Mouse (Mus musculus): ENCODE measurements around the gene Orc5. TPM values are rescaled to one million over a fixed set of nuclear protein-coding genes. Genes with fewer than 3 reads are reported as not detected.
"Not testable (repeated sequence)": the region's sequence is repeated elsewhere in the genome, so short reads cannot be mapped to it uniquely, and the experiment has no call there.

The Orc5 gene
- polyA plus RNA-seq, 1 experiment = 2.1 TPM

GRCm38 (mm10) chr5:22538996-22539600 is 11.1 kb downstream of the Orc5 start:
- H3K36me3 ChIP-seq (ENCODE audit: control insufficient read depth, insufficient read depth, low read length) = peaks cover 12% of the 10 kb centered on the region
- WGBS = 94% methylated on average over 7 of the region's 7 CpGs
- no peaks in the 10 kb centered on the region for H3K27me3 ChIP-seq (ENCODE audit: control insufficient read depth, insufficient read depth, low read length)
- peaks cover 3% of the 10 kb centered on the region; the same call in 1 of the 2 replicates for H3K4me1 ChIP-seq (ENCODE audit: control insufficient read depth, insufficient read depth, insufficient read length)
- no peak for TF ChIP-seq POLR2A (IDR thresholded peaks at IDR 0.05; ENCODE audit: low read depth, low read length)
- H3K4me3 ChIP-seq (ENCODE audit: extremely low read depth, insufficient read depth, insufficient read length) = no peak overlapping the region
- H3K27ac ChIP-seq (ENCODE audit: insufficient read depth, low read length) = no peak overlapping the region
- DNase-seq (ENCODE audit: low read depth in 1 of 2, low spot score in 2 of 2) = no peak

GRCm38 (mm10) chr5:22536695-22537094 is 13.5 kb downstream of the Orc5 start:
- 94% methylated on average over 1 of the region's 1 CpGs for WGBS
- no peak for DNase-seq (ENCODE audit: low read depth in 1 of 2, low spot score in 2 of 2)
- Histone ChIP-seq H3K4me3 (ENCODE audit: extremely low read depth, insufficient read depth, insufficient read length) (no peak overlapping the region), H3K36me3 (ENCODE audit: control insufficient read depth, insufficient read depth, low read length) (peaks cover 13% of the 10 kb centered on the region), H3K27me3 (ENCODE audit: control insufficient read depth, insufficient read depth, low read length) (no peaks in the 10 kb centered on the region), H3K27ac (ENCODE audit: insufficient read depth, low read length) (no peak overlapping the region), H3K4me1 (ENCODE audit: control insufficient read depth, insufficient read depth, insufficient read length) (peaks cover 3% of the 10 kb centered on the region; the same call in 1 of the 2 replicates)
- no peak for TF ChIP-seq POLR2A (IDR thresholded peaks at IDR 0.05; ENCODE audit: low read depth, low read length)
- TF ChIP-seq CTCF (IDR thresholded peaks at IDR 0.05; ENCODE audit: extremely low read depth, insufficient read depth, insufficient read length, insufficient replicate concordance) = no peak

GRCm38 (mm10) chr5:22532571-22532970 is 17.7 kb downstream of the Orc5 start:
- H3K27me3 ChIP-seq (ENCODE audit: control insufficient read depth, insufficient read depth, low read length) = no peaks in the 10 kb centered on the region
- 91% methylated on average over 5 of the region's 5 CpGs for WGBS
- H3K4me1 ChIP-seq (ENCODE audit: control insufficient read depth, insufficient read depth, insufficient read length) = peaks cover 3% of the 10 kb centered on the region; the same call in 1 of the 2 replicates
- H3K4me3 ChIP-seq (ENCODE audit: extremely low read depth, insufficient read depth, insufficient read length) = no peak overlapping the region
- DNase-seq (ENCODE audit: low read depth in 1 of 2, low spot score in 2 of 2) = no peak
- peaks cover 11% of the 10 kb centered on the region for H3K36me3 ChIP-seq (ENCODE audit: control insufficient read depth, insufficient read depth, low read length)
- TF ChIP-seq CTCF (IDR thresholded peaks at IDR 0.05; ENCODE audit: extremely low read depth, insufficient read depth, insufficient read length, insufficient replicate concordance) = no peak
- no peak for TF ChIP-seq POLR2A (IDR thresholded peaks at IDR 0.05; ENCODE audit: low read depth, low read length)
- no peak overlapping the region for H3K27ac ChIP-seq (ENCODE audit: insufficient read depth, low read length)

- peaks cover 14% of the 10 kb centered on the region for H3K36me3 ChIP-seq (ENCODE audit: control insufficient read depth, insufficient read depth, low read length)
- WGBS = 95% methylated on average over 4 of the region's 4 CpGs
- no peaks in the 10 kb centered on the region for H3K4me1 ChIP-seq (ENCODE audit: control insufficient read depth, insufficient read depth, insufficient read length)
- TF ChIP-seq POLR2A (IDR thresholded peaks at IDR 0.05; ENCODE audit: low read depth, low read length) = no peak
- TF ChIP-seq CTCF (IDR thresholded peaks at IDR 0.05; ENCODE audit: extremely low read depth, insufficient read depth, insufficient read length, insufficient replicate concordance) = no peak
- no peak overlapping the region for H3K4me3 ChIP-seq (ENCODE audit: extremely low read depth, insufficient read depth, insufficient read length)
- H3K27me3 ChIP-seq (ENCODE audit: control insufficient read depth, insufficient read depth, low read length) = no peaks in the 10 kb centered on the region
- no peak for DNase-seq (ENCODE audit: low read depth in 1 of 2, low spot score in 2 of 2)
- H3K27ac ChIP-seq (ENCODE audit: insufficient read depth, low read length) = no peak overlapping the region
Observed at GRCm38 (mm10) chr5:22522612-22523011, 27.6 kb downstream of the Orc5 start.

GRCm38 (mm10) chr5:22519708-22520107 is 30.5 kb downstream of the Orc5 start:
- H3K27me3 ChIP-seq (ENCODE audit: control insufficient read depth, insufficient read depth, low read length) = no peaks in the 10 kb centered on the region
- peaks cover 12% of the 10 kb centered on the region for H3K36me3 ChIP-seq (ENCODE audit: control insufficient read depth, insufficient read depth, low read length)
- no peaks in the 10 kb centered on the region for H3K4me1 ChIP-seq (ENCODE audit: control insufficient read depth, insufficient read depth, insufficient read length)
- H3K27ac ChIP-seq (ENCODE audit: insufficient read depth, low read length) = no peak overlapping the region
- TF ChIP-seq POLR2A (IDR thresholded peaks at IDR 0.05; ENCODE audit: low read depth, low read length) = no peak
- TF ChIP-seq CTCF (IDR thresholded peaks at IDR 0.05; ENCODE audit: extremely low read depth, insufficient read depth, insufficient read length, insufficient replicate concordance) = no peak
- H3K4me3 ChIP-seq (ENCODE audit: extremely low read depth, insufficient read depth, insufficient read length) = no peak overlapping the region
- WGBS = 59% methylated on average over 2 of the region's 2 CpGs
- DNase-seq (ENCODE audit: low read depth in 1 of 2, low spot score in 2 of 2) = no peak

- H3K27ac ChIP-seq (ENCODE audit: insufficient read depth, low read length); H3K36me3 ChIP-seq (ENCODE audit: control insufficient read depth, insufficient read depth, low read length); H3K4me3 ChIP-seq (ENCODE audit: extremely low read depth, insufficient read depth, insufficient read length); DNase-seq (ENCODE audit: low read depth in 1 of 2, low spot score in 2 of 2); H3K4me1 ChIP-seq (ENCODE audit: control insufficient read depth, insufficient read depth, insufficient read length); H3K27me3 ChIP-seq (ENCODE audit: control insufficient read depth, insufficient read depth, low read length): not testable (repeated sequence)
- 83% methylated on average over 4 of the region's 4 CpGs for WGBS
Observed at GRCm38 (mm10) chr5:22515745-22516144, 34.5 kb downstream of the Orc5 start.

- H3K27me3 ChIP-seq (ENCODE audit: control insufficient read depth, insufficient read depth, low read length); DNase-seq (ENCODE audit: low read depth in 1 of 2, low spot score in 2 of 2); H3K4me3 ChIP-seq (ENCODE audit: extremely low read depth, insufficient read depth, insufficient read length); H3K36me3 ChIP-seq (ENCODE audit: control insufficient read depth, insufficient read depth, low read length); H3K27ac ChIP-seq (ENCODE audit: insufficient read depth, low read length); H3K4me1 ChIP-seq (ENCODE audit: control insufficient read depth, insufficient read depth, insufficient read length): not testable (repeated sequence)
- WGBS = no CpG with 5 or more reads among the region's 7 CpGs
Observed at GRCm38 (mm10) chr5:22514231-22514630, 36.0 kb downstream of the Orc5 start.

- H3K36me3 ChIP-seq (ENCODE audit: control insufficient read depth, insufficient read depth, low read length); H3K27ac ChIP-seq (ENCODE audit: insufficient read depth, low read length); H3K27me3 ChIP-seq (ENCODE audit: control insufficient read depth, insufficient read depth, low read length); H3K4me3 ChIP-seq (ENCODE audit: extremely low read depth, insufficient read depth, insufficient read length); H3K4me1 ChIP-seq (ENCODE audit: control insufficient read depth, insufficient read depth, insufficient read length); DNase-seq (ENCODE audit: low read depth in 1 of 2, low spot score in 2 of 2): not testable (repeated sequence)
- WGBS = no CpG with 5 or more reads among the region's 5 CpGs
Observed at GRCm38 (mm10) chr5:22512579-22512978, 37.6 kb downstream of the Orc5 start.

All from spleen, adult 2 months (tissue).